Mouse (Mus musculus) kidney, adult 2 months (tissue): ENCODE data around the gene Mapk12.

Source experiments
- CTCF ChIP-seq: fragments of 200-500 bp; conservative IDR thresholded peaks from 2 replicates; pipeline ENCODE4 v1.5.1; 2011; ENCODE audit warnings: low read depth, mild to moderate bottlenecking, control low read depth, low read length, moderate library complexity, mixed read lengths; ENCODE audit not compliant: insufficient read depth, insufficient read length
- POLR2A ChIP-seq: fragments of 200-500 bp; IDR thresholded peaks from one replicate; pipeline ENCODE4 v1.6.1; 2011; ENCODE audit warnings: low read depth, low read length, control low read depth

- no peak for TF ChIP-seq CTCF
- peak; percentile 33 for TF ChIP-seq POLR2A
Measured at GRCm38 (mm10) chr15:89169431-89169830, 28.9 kb upstream of the Mapk12 start.
